Mouse (Mus musculus): ENCODE results near the gene Hist1h4f. TPM values are rescaled to one million over a fixed set of nuclear protein-coding genes. Genes with fewer than 3 reads are reported as not detected.
A peak's percentile ranks its signal among the peaks of the same experiment; 100 is the strongest.
"Not testable (repeated sequence)": the region's sequence is repeated elsewhere in the genome, so short reads cannot be mapped to it uniquely, and the experiment has no call there.

Gene Hist1h4f
- polyA plus RNA-seq, 1 experiment from 2014 or later, result 0.94 TPM

GRCm38 (mm10) chr13:23581408-23582218 lies 30.2 kb upstream of the Hist1h4f start, which contains the start of gene Hist1h4d:
Gene Hist1h4d (plus strand): TSS chr13:23581598.
- Histone ChIP-seq H3K9me3 (ENCODE audit: control insufficient read depth, low read length) (no peaks in the 10 kb centered on the region), H3K4me1 (ENCODE audit: control insufficient read depth, insufficient read depth, low read length) (peaks cover 20% of the 10 kb centered on the region), H3K9ac (ENCODE audit: low read length) (peak within 1 kb of the TSS; percentile 66), H3K4me3 (ENCODE audit: low read depth, low read length) (peak within 1 kb of the TSS; percentile 46), H3K27ac (ENCODE audit: low read depth, low read length) (peak within 1 kb of the TSS; percentile 87), H3K36me3 (ENCODE audit: control insufficient read depth, insufficient read depth, low read length) (no peaks in the 10 kb centered on the region), H3K4me2 (ENCODE audit: low read depth) (peak within 1 kb of the TSS; percentile 83), H3K27me3 (ENCODE audit: control insufficient read depth, insufficient read depth, low read length) (no peaks in the 10 kb centered on the region)
- ATAC-seq (ENCODE audit: insufficient read depth, low FRiP score, low TSS enrichment), result peak; percentile 82
- WGBS, result under 1% methylated on average over 43 of the region's 43 CpGs
- peak; percentile 94 for DNase-seq (ENCODE audit: low spot score)

- no peak overlapping the region for H3K9ac ChIP-seq (ENCODE audit: low read length)
- H3K27me3 ChIP-seq (ENCODE audit: control insufficient read depth, insufficient read depth, low read length), result no peaks in the 10 kb centered on the region
- ATAC-seq (ENCODE audit: insufficient read depth, low FRiP score, low TSS enrichment) (no peak), DNase-seq (ENCODE audit: low spot score) (no peak)
- no peaks in the 10 kb centered on the region for H3K36me3 ChIP-seq (ENCODE audit: control insufficient read depth, insufficient read depth, low read length)
- H3K27ac ChIP-seq (ENCODE audit: low read depth, low read length), result no peak overlapping the region
- H3K4me3 ChIP-seq (ENCODE audit: low read depth, low read length), result no peak overlapping the region
- no peaks in the 10 kb centered on the region for H3K9me3 ChIP-seq (ENCODE audit: control insufficient read depth, low read length)
- H3K4me2 ChIP-seq (ENCODE audit: low read depth), result no peak overlapping the region
- 95% methylated on average over 1 of the region's 1 CpGs for WGBS
- H3K4me1 ChIP-seq (ENCODE audit: control insufficient read depth, insufficient read depth, low read length), result peaks cover 9% of the 10 kb centered on the region
These were observed 26.4 kb upstream of the Hist1h4f start for GRCm38 (mm10) chr13:23577835-23578234.

DNA sequence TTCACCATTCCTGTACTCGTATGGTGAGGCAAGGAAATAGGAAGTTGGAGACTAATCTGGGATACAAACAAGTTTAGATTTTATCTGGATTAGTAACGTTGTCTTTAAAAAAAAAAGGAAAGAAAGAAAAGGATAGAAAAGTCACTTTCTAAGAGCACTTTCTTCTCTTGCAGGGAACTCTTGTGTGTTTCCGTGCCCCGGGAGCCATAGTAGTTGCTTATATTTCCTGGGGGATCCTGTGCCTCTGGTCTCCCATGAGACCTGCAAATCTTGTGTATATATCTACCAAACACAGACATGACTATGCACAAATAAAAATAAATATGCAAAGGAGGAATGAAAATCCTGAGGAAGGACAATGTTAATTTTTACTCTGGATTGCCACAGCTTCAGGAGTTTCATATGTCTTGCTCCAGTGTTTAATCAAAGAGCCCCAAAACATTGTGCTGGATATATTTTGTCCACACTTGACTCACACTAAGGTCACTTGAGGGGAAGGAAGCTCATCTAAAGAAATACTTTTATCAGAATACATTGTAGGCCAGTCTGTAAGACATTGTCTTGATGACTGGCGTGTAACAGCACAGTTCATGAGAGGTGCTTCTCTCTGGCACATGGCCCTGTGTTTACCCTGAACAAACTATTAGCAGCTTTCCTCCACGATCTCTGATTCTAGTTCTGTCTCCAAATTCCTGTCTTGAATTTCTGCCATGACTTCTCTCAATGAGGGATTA lies 25.6 kb upstream of the Hist1h4f start:
- Histone ChIP-seq H3K9ac (ENCODE audit: low read length) (peak overlapping the region; percentile 63), H3K27me3 (ENCODE audit: control insufficient read depth, insufficient read depth, low read length) (no peaks in the 10 kb centered on the region), H3K4me3 (ENCODE audit: low read depth, low read length) (peak overlapping the region; percentile 36), H3K9me3 (ENCODE audit: control insufficient read depth, low read length) (no peaks in the 10 kb centered on the region), H3K27ac (ENCODE audit: low read depth, low read length) (peak overlapping the region; percentile 76; the same call in 1 of the 2 replicates), H3K4me1 (ENCODE audit: control insufficient read depth, insufficient read depth, low read length) (peaks cover 8% of the 10 kb centered on the region), H3K36me3 (ENCODE audit: control insufficient read depth, insufficient read depth, low read length) (no peaks in the 10 kb centered on the region), H3K4me2 (ENCODE audit: low read depth) (peak overlapping the region; percentile 57)
- WGBS, result 60% methylated on average over 6 of the region's 6 CpGs
- DNase-seq (ENCODE audit: low spot score), result peak; percentile 25
- no peak for ATAC-seq (ENCODE audit: insufficient read depth, low FRiP score, low TSS enrichment)

- Histone ChIP-seq H3K9ac (ENCODE audit: low read length) (peak overlapping the region; percentile 63), H3K9me3 (ENCODE audit: control insufficient read depth, low read length) (no peaks in the 10 kb centered on the region), H3K4me1 (ENCODE audit: control insufficient read depth, insufficient read depth, low read length) (peaks cover 6% of the 10 kb centered on the region; the same call in 1 of the 2 replicates), H3K27me3 (ENCODE audit: control insufficient read depth, insufficient read depth, low read length) (no peaks in the 10 kb centered on the region), H3K4me3 (ENCODE audit: low read depth, low read length) (peak overlapping the region; percentile 36), H3K36me3 (ENCODE audit: control insufficient read depth, insufficient read depth, low read length) (no peaks in the 10 kb centered on the region), H3K27ac (ENCODE audit: low read depth, low read length) (peak overlapping the region; percentile 76), H3K4me2 (ENCODE audit: low read depth) (peak overlapping the region; percentile 57)
- DNase-seq (ENCODE audit: low spot score), result peak; percentile 41
- ATAC-seq (ENCODE audit: insufficient read depth, low FRiP score, low TSS enrichment), result no peak
- 5% methylated on average over 7 of the region's 7 CpGs for WGBS
These were observed 25.0 kb upstream of the Hist1h4f start for GRCm38 (mm10) chr13:23576351-23576881.

DNA sequence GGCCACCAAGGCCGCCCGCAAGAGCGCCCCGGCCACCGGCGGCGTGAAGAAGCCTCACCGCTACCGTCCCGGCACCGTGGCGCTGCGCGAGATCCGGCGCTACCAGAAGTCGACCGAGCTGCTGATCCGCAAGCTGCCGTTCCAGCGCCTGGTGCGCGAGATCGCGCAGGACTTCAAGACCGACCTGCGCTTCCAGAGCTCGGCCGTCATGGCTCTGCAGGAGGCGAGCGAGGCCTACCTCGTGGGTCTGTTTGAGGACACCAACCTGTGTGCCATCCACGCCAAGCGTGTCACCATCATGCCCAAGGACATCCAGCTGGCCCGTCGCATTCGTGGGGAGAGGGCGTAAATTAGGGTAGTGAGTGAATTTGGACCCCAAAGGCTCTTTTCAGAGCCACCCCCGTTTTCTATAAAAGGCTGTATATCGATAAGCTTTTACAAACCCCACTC lies 24.4 kb upstream of the Hist1h4f start:
- H3K36me3 ChIP-seq (ENCODE audit: control insufficient read depth, insufficient read depth, low read length); H3K9me3 ChIP-seq (ENCODE audit: control insufficient read depth, low read length); ATAC-seq (ENCODE audit: insufficient read depth, low FRiP score, low TSS enrichment); DNase-seq (ENCODE audit: low spot score); H3K27me3 ChIP-seq (ENCODE audit: control insufficient read depth, insufficient read depth, low read length); H3K4me1 ChIP-seq (ENCODE audit: control insufficient read depth, insufficient read depth, low read length): not testable (repeated sequence)
- peak overlapping the region; percentile 76 for H3K27ac ChIP-seq (ENCODE audit: low read depth, low read length)
- under 1% methylated on average over 8 of the region's 40 CpGs for WGBS
- peak overlapping the region; percentile 63 for H3K9ac ChIP-seq (ENCODE audit: low read length)
- H3K4me3 ChIP-seq (ENCODE audit: low read depth, low read length), result peak overlapping the region; percentile 36
- H3K4me2 ChIP-seq (ENCODE audit: low read depth), result peak overlapping the region; percentile 57

- no peaks in the 10 kb centered on the region for H3K36me3 ChIP-seq (ENCODE audit: control insufficient read depth, insufficient read depth, low read length)
- peaks cover 6% of the 10 kb centered on the region; the same call in 1 of the 2 replicates for H3K4me1 ChIP-seq (ENCODE audit: control insufficient read depth, insufficient read depth, low read length)
- DNase-seq (ENCODE audit: low spot score) (peak; percentile 64), ATAC-seq (ENCODE audit: insufficient read depth, low FRiP score, low TSS enrichment) (peak; percentile 40)
- no peaks in the 10 kb centered on the region for H3K27me3 ChIP-seq (ENCODE audit: control insufficient read depth, insufficient read depth, low read length)
- under 1% methylated on average over 18 of the region's 18 CpGs for WGBS
- H3K27ac ChIP-seq (ENCODE audit: low read depth, low read length), result peak within 1 kb of the TSS; percentile 88
- H3K4me2 ChIP-seq (ENCODE audit: low read depth), result peak within 1 kb of the TSS; percentile 57
- peak within 1 kb of the TSS; percentile 63 for H3K9ac ChIP-seq (ENCODE audit: low read length)
- H3K4me3 ChIP-seq (ENCODE audit: low read depth, low read length), result peak within 1 kb of the TSS; percentile 36
- no peaks in the 10 kb centered on the region for H3K9me3 ChIP-seq (ENCODE audit: control insufficient read depth, low read length)
These were observed 23.9 kb upstream of the Hist1h4f start, which contains the start of gene Hist1h3d for GRCm38 (mm10) chr13:23575271-23575851. Gene Hist1h3d (plus strand): TSS chr13:23575763.

- DNase-seq (ENCODE audit: low spot score); H3K4me1 ChIP-seq (ENCODE audit: control insufficient read depth, insufficient read depth, low read length); H3K27me3 ChIP-seq (ENCODE audit: control insufficient read depth, insufficient read depth, low read length); H3K9me3 ChIP-seq (ENCODE audit: control insufficient read depth, low read length); H3K36me3 ChIP-seq (ENCODE audit: control insufficient read depth, insufficient read depth, low read length): not testable (repeated sequence)
- ATAC-seq (ENCODE audit: insufficient read depth, low FRiP score, low TSS enrichment), result peak; percentile 5
- peak overlapping the region; percentile 93 for H3K27ac ChIP-seq (ENCODE audit: low read depth, low read length)
- H3K4me3 ChIP-seq (ENCODE audit: low read depth, low read length), result peak overlapping the region; percentile 36
- under 1% methylated on average over 7 of the region's 39 CpGs for WGBS
- H3K9ac ChIP-seq (ENCODE audit: low read length), result peak overlapping the region; percentile 58
- H3K4me2 ChIP-seq (ENCODE audit: low read depth), result peak overlapping the region; percentile 57
These were observed 23.2 kb upstream of the Hist1h4f start for GRCm38 (mm10) chr13:23574546-23575170.
